Mouse (Mus musculus) intestine, embryonic 14.5 days (tissue): ENCODE results near the gene Pla2g4a. TPM values are rescaled to one million over a fixed set of nuclear protein-coding genes. Genes with fewer than 3 reads are reported as not detected.

Experiments
- ATAC-seq: fragments of 200-750 bp; cut with Nextera tagmentation; replicated peaks from 2 replicates; pipeline ENCODE4 v1.8.0; 2017; ENCODE audit warnings: low read depth, moderate number of reproducible peaks, moderate TSS enrichment, moderate library complexity; ENCODE audit not compliant: low FRiP score, low TSS enrichment
- DNase-seq: peaks from one replicate; pipeline ENCODE4 v3.0.0-alpha.2; 2018; ENCODE audit warnings: low spot score
- H3K27ac ChIP-seq: fragments of 300-500 bp; sonication (generic); 2 replicates; pipeline ENCODE4 v1.5.1; 2014; ENCODE audit warnings: low read depth, mild to moderate bottlenecking, control low read depth
- H3K27me3 ChIP-seq: fragments of 300-500 bp; sonication (generic); replicated peaks from 2 replicates; pipeline ENCODE4 v1.6.1; 2014; ENCODE audit warnings: low read length, control low read depth; ENCODE audit not compliant: control insufficient read depth, insufficient read depth
- H3K36me3 ChIP-seq: fragments of 300-500 bp; sonication (generic); 2 replicates; pipeline ENCODE4 v1.6.1; 2014; ENCODE audit warnings: low read length, control low read depth; ENCODE audit not compliant: control insufficient read depth, insufficient read depth
- H3K4me1 ChIP-seq: fragments of 300-500 bp; sonication (generic); replicated peaks from 2 replicates; pipeline ENCODE4 v1.6.1; 2014; ENCODE audit warnings: low read length, control low read depth, mixed read lengths; ENCODE audit not compliant: control insufficient read depth, insufficient read depth
- H3K4me2 ChIP-seq: fragments of 300-500 bp; sonication (generic); 2 replicates; pipeline ENCODE4 v1.6.1; 2014; ENCODE audit warnings: low read length
- H3K4me3 ChIP-seq: fragments of 300-500 bp; sonication (generic); 2 replicates; pipeline ENCODE4 v1.5.1; 2014; ENCODE audit warnings: low read depth, low read length, control low read depth, mixed read lengths
- H3K9ac ChIP-seq: fragments of 300-500 bp; sonication (generic); 2 replicates; pipeline ENCODE4 v1.6.1; 2014; ENCODE audit warnings: mild to moderate bottlenecking, low read length
- H3K9me3 ChIP-seq: fragments of 300-500 bp; sonication (generic); 2 replicates; pipeline ENCODE4 v1.6.1; 2016; ENCODE audit warnings: low read length, control low read depth; ENCODE audit not compliant: control insufficient read depth
- WGBS: fragments of 180-500 bp; shearing (Covaris S2); extraction: QIAGEN DNeasy Blood & Tissue Kit; methylation state at CpG from one replicate; pipeline ENCODE4 v1.1.7; 2014; 5-methylcytosine and 5-hydroxymethylcytosine counted together
- polyA plus RNA-seq: library from polyadenylated mRNA; unstranded; fragments of >200 nt; fragmentation: Nextera tagmentation; extraction: Ambion mirVana; gene quantifications from 2 replicates; pipeline ENCODE4 v1.2.1, GENCODE M21; 2014

The Pla2g4a gene
- 39.1 and 46.3 TPM in 2 replicates for polyA plus RNA-seq

- Histone ChIP-seq H3K9me3 (no peaks in the 10 kb centered on the region), H3K4me2 (peak within 1 kb of the TSS; percentile 56), H3K27me3 (no peaks in the 10 kb centered on the region), H3K4me1 (no peaks in the 10 kb centered on the region; the same call in 1 of the 2 replicates), H3K4me3 (peak within 1 kb of the TSS; percentile 49), H3K9ac (peak within 1 kb of the TSS; percentile 48), H3K27ac (peak within 1 kb of the TSS; percentile 74), H3K36me3 (no peaks in the 10 kb centered on the region)
- ATAC-seq (peak; percentile 84), DNase-seq (peak; percentile 66)
- 9% methylated on average over 15 of the region's 15 CpGs for WGBS
Observed at GRCm38 (mm10) chr1:149960734-149961424, at the start of gene Pla2g4a. Pla2g4a (minus strand) TSS chr1:149961290.

- no peak overlapping the region for H3K4me2 ChIP-seq
- no peaks in the 10 kb centered on the region for H3K9me3 ChIP-seq
- no peaks in the 10 kb centered on the region for H3K4me1 ChIP-seq
- no peaks in the 10 kb centered on the region for H3K27me3 ChIP-seq
- H3K4me3 ChIP-seq = no peak overlapping the region
- H3K27ac ChIP-seq = no peak overlapping the region
- H3K36me3 ChIP-seq = no peaks in the 10 kb centered on the region
- ATAC-seq = no peak
- WGBS = 59% methylated on average over 4 of the region's 4 CpGs
- H3K9ac ChIP-seq = no peak overlapping the region
- no peak for DNase-seq
Observed at GRCm38 (mm10) chr1:150010629-150010979, 49.5 kb upstream of the Pla2g4a start.

GRCm38 (mm10) chr1:150009968-150010628 is 49.0 kb upstream of the Pla2g4a start:
- H3K9me3 ChIP-seq = no peaks in the 10 kb centered on the region
- H3K27ac ChIP-seq = no peak overlapping the region
- no peaks in the 10 kb centered on the region for H3K4me1 ChIP-seq
- H3K36me3 ChIP-seq = no peaks in the 10 kb centered on the region
- DNase-seq (no peak), ATAC-seq (no peak)
- no peak overlapping the region for H3K4me2 ChIP-seq
- H3K4me3 ChIP-seq = no peak overlapping the region
- H3K9ac ChIP-seq = no peak overlapping the region
- no peaks in the 10 kb centered on the region for H3K27me3 ChIP-seq
- WGBS = 88% methylated on average over 18 of the region's 18 CpGs

GRCm38 (mm10) chr1:150009134-150009533 is 48.0 kb upstream of the Pla2g4a start:
- Histone ChIP-seq H3K36me3 (no peaks in the 10 kb centered on the region), H3K9me3 (no peaks in the 10 kb centered on the region), H3K9ac (no peak overlapping the region), H3K4me3 (no peak overlapping the region), H3K27ac (no peak overlapping the region), H3K4me2 (no peak overlapping the region), H3K4me1 (no peaks in the 10 kb centered on the region), H3K27me3 (no peaks in the 10 kb centered on the region)
- ATAC-seq (no peak), DNase-seq (no peak)
- 86% methylated on average over 9 of the region's 9 CpGs for WGBS

- no peak overlapping the region for H3K9ac ChIP-seq
- H3K36me3 ChIP-seq = no peaks in the 10 kb centered on the region
- ATAC-seq = no peak
- H3K27me3 ChIP-seq = no peaks in the 10 kb centered on the region
- H3K9me3 ChIP-seq = no peaks in the 10 kb centered on the region
- WGBS = 71% methylated on average over 1 of the region's 1 CpGs
- H3K27ac ChIP-seq = no peak overlapping the region
- H3K4me2 ChIP-seq = no peak overlapping the region
- no peak overlapping the region for H3K4me3 ChIP-seq
- no peaks in the 10 kb centered on the region for H3K4me1 ChIP-seq
- no peak for DNase-seq
Observed at GRCm38 (mm10) chr1:149975626-149976025, 14.5 kb upstream of the Pla2g4a start.

GRCm38 (mm10) chr1:149965826-149966225 is 4.7 kb upstream of the Pla2g4a start:
- H3K9me3 ChIP-seq = no peaks in the 10 kb centered on the region
- no peak overlapping the region for H3K9ac ChIP-seq
- H3K4me1 ChIP-seq = no peaks in the 10 kb centered on the region; the same call in 1 of the 2 replicates
- H3K27me3 ChIP-seq = no peaks in the 10 kb centered on the region
- H3K36me3 ChIP-seq = no peaks in the 10 kb centered on the region
- H3K27ac ChIP-seq = no peak overlapping the region
- 29% methylated on average over 1 of the region's 1 CpGs for whole genome bisulfite sequencing
- H3K4me2 ChIP-seq = no peak overlapping the region
- DNase-seq = no peak
- 0 out of 2 replicates have a peak, but pooled peaks have one; percentile 35 for ATAC-seq
- H3K4me3 ChIP-seq = no peak overlapping the region

DNA sequence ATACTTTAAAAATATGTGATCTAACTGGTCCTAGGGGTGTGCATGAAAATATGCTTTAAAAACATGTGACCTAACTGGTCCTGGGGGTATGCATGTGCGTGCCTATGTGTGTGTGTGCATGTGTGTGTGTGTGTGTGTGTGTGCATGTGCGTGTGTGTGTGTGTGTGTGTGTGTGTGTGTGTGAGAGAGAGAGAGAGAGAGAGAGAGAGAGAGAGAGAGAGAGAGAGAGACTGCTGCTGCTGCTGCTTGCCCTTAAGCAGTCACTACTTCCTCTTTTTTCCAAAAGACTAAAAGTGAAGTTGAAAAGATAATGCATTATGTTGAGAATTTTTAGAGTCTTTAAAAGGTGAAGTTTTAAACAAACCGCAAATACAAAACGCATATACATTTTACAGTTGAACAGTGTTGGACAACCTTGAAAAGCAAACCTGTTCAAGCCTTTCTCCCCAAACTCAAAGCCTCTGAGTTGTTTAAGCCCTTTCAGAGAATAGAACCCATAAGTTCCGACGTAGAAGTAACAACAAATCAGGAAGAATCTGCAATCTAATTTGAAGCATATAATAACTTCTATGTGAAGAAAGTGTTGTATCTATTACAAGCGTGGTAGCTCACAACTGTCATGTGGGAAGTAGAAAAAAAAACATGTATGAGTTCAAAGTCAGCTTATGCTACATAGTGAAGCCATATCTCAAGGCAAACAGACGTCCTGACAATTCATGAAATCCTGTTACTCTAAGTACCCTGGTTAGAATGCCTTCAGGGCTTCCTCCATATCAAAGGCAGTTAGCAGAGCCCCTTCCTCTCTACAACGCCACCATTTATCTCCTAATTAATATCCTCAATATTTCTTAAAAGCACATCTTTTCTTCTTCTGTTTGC is 574 bp upstream of the Pla2g4a start:
- peak overlapping the region; percentile 49 for H3K4me3 ChIP-seq
- H3K9me3 ChIP-seq = no peaks in the 10 kb centered on the region
- peak overlapping the region; percentile 74 for H3K27ac ChIP-seq
- H3K27me3 ChIP-seq = no peaks in the 10 kb centered on the region
- no peaks in the 10 kb centered on the region for H3K36me3 ChIP-seq
- H3K4me2 ChIP-seq = peak overlapping the region; percentile 56
- 0 out of 2 replicates have a peak, but pooled peaks have one; percentile 33 for ATAC-seq
- 51% methylated on average over 9 of the region's 9 CpGs for WGBS
- DNase-seq = no peak
- H3K9ac ChIP-seq = peak overlapping the region; percentile 48
- H3K4me1 ChIP-seq = no peaks in the 10 kb centered on the region; the same call in 1 of the 2 replicates

GRCm38 (mm10) chr1:149960251-149960650 is 839 bp downstream of the Pla2g4a start:
- H3K27me3 ChIP-seq = no peaks in the 10 kb centered on the region
- peak overlapping the region; percentile 74; the same call in 1 of the 2 replicates for H3K27ac ChIP-seq
- H3K4me3 ChIP-seq = peak overlapping the region; percentile 49
- ATAC-seq (no peak), DNase-seq (no peak)
- 92% methylated on average over 4 of the region's 4 CpGs for WGBS
- H3K9ac ChIP-seq = peak overlapping the region; percentile 48
- no peaks in the 10 kb centered on the region; the same call in 1 of the 2 replicates for H3K4me1 ChIP-seq
- no peaks in the 10 kb centered on the region for H3K9me3 ChIP-seq
- peak overlapping the region; percentile 56 for H3K4me2 ChIP-seq
- H3K36me3 ChIP-seq = no peaks in the 10 kb centered on the region
